Mouse (Mus musculus) right cerebral cortex, postnatal 36 days (tissue): ENCODE measurements around the gene Nenf.
A peak's percentile ranks its signal among the peaks of the same experiment; 100 is the strongest.

ENCODE experiments used
- DNase-seq, 2 experiments: peaks; one replicate each; pipeline ENCODE4 v3.0.0; 2022; ENCODE audit warnings: low spot score in 2 of 2, mixed read lengths in 1 of 2

Gene Nenf

DNA sequence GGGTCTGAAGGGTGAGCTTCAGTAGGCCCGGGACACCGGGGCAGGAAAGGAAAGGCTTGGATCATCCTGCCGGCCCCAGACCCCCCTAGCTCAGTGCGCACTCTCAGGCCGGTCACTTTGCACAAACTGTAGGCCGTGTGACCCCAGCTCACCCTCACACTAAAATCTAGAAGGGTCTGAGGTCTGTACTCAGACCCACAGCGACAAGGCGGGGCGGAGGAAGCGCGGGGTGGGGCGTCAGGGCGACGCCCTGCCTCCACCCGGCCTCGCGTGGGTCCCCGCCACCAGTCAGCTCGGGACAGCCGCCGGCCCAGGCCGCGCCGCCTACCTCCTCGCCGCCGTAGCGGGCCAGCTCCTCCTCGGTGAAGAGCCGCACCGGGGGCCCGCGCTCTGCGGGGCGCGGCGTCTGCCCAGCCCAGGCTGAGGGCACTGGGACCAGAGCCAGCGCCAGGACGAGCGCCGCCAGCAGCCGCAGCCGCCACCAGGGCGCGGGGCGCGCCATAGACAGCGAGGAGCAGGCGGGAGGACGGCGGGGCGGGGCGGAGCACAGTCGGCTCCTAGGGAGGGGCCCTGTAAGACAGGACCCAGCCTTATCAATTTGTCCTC, at the start of gene Nenf:
Gene Nenf (minus strand): TSS at position 604 of the 606 bp plus-strand sequence.
- DNase-seq, result peak; percentile 47 to 49

DNA sequence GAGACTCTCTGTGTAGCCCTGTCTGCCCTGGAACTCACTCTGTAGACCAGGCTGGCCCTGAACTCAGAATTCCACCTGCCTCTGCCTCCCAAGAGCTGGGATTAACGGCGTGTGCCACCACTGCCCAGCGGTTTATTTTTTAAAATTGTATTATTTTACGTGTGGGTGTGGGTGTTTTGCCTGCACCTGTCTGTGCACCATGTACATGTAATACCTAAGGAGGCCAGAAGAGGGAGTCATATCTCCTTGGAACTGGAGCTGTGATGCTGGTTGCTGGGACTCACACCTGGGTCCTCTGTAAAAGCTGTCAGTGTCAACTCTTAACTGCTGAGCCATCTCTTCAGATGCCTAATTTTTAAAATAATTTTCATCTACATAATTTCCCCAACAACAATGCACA, 46.5 kb upstream of the Nenf start:
- no peak for DNase-seq

DNA sequence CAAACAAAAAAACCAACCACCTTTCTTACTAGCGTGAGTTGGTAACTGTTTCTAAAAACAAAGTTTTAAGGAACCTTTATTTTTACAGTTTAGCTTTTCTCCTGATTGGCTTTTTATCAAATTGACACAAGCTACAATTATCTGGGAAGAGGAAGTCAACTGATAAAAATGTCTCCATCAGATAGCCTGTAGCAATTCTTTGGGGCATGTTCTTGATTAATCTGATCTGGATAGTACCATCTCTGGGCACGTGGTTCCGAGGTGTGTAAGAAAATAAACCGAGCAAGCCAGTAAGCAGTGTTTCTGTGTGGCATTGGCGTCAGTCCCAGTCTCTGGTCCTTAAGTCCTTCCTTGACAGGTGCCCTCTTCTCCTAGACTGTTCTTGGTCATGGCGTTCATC, 44.4 kb upstream of the Nenf start:
- no peak for DNase-seq

DNA sequence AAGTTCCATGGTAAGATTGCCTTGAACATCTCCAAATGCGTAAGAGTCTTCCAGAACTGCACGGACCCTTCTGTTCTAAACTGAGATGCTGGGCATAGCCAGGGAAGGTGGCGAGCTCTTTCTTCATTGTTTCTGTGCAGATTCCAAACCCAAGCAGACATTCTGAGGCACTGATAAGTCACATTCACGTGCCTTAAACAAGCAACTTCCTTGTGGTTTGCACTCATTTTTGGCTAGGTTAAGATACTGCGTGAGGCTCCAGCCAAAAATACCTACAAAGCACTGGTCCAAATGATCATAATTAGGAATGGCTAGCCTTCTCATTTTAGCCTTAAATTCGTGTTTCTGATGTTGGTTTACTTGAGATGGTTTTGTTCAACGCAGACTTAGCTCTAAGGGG, 41.5 kb upstream of the Nenf start:
- DNase-seq, result no peak

DNA sequence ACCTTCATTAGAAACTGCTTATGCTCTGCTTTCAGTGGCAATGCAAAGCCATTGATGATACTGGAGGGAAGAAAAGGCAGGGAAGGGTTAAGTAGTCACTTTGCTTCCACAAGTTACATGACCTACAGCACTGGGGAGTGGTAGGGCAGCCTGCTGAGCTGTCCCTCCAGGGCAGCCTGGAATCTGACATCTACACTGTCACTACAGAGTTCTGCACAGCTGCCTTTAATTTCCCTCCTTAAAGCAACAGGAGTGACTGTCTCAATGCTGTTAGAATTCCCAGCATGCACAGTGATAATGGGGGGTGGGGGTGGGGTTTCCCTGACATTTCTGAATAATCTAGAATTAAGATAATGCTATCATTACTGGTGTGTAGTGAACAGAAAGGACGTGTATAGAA, 38.9 kb upstream of the Nenf start:
- DNase-seq, result no peak

DNA sequence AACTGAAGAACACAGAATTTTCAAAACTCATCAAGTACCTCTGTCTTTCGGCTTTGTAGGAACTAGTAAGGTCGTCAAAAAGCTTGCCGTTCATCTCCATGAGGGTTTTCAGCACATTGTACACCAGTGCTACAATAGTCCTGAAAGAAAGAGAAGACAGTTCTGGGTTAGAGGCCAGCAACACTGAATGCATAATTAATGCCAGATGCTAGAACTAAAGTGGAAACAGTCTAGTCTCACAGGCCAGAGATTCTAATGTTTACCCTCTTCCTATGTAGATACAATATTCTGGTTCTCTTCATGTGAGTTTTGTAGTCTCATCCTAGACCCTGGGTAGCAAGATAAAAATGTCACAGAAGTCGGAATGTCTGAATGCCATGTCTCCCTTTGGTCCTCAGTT, 35.8 kb upstream of the Nenf start:
- no peak for DNase-seq

DNA sequence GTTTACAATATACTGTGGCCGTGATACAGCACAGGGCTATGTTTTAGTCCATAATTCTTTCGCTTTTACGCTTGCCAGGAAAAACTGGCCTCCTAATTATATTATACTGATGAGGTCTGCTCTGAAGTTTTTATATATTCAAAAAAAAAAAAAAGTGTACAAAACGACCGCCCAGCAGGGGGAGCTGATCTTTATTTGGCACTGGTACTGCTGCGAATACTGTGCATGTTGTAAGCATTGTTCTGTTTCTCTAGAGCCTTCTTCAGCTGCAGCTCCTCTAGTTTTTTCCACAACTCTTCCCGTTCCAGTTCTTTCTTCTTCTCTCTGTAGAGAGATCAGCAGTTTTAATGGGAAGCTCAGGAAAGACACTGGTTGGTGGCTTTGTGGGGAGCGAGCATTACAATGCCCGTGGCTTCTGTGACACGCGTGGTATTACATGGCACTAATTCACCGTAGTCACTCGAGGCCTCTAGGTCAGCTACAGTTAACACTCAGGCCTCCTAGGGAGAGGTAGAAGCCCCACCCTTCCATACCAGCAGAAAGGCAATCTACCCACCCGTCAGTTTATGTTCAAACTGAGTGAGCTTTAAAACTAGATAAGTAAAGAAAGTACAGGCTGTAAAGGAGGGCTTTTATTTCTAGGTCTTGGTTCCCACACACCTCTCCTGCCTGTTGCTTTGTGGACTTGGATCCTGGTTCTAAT, 34.9 kb upstream of the Nenf start:
- DNase-seq, result peak in 1 of 2 experiments; percentile 36

DNA sequence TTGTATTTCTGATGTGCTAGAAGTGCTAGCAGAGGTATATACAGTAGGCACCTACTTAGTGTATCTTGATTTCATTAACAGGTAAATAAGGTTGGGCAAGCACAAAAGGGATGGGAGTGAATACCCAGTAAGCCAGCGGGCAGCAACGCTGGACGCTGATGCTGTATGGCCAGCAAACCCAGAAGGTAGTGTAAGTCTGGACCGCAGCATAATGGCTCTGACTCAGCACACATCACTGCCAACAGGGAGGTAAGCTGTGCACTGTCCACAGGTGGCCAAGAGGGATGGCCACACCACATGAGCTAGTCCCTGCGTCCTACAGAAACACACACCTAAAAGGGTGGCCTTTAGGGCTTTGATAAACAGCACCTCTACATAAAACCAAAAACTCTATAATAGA, 32.4 kb upstream of the Nenf start:
- DNase-seq, result no peak

DNA sequence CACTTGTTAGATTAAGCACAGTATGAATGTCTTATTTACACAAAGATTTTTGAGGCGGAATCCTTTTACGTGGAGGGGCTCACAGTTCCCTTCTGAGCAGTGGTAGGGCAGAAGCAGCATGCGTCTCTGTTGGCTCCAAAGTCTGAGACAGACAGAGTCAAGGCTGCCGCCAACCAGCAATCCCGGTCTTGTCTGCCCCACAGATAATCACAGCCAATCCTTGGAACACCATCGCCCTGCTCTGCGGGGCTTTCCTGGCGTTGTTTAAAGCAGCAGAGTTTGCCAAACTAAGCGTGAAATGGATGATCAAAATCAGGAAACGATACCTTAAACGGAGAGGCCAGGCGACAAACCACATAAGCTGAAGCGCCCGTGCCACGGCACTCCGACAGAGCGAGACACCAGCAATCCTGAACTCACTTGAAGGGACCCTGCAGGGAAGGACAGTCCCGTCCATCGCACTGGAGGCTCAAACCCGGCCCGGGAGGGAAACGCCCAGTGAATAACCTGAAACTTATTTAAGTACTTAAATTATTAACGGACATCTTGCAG, 31.6 kb upstream of the Nenf start:
- no peak for DNase-seq

DNA sequence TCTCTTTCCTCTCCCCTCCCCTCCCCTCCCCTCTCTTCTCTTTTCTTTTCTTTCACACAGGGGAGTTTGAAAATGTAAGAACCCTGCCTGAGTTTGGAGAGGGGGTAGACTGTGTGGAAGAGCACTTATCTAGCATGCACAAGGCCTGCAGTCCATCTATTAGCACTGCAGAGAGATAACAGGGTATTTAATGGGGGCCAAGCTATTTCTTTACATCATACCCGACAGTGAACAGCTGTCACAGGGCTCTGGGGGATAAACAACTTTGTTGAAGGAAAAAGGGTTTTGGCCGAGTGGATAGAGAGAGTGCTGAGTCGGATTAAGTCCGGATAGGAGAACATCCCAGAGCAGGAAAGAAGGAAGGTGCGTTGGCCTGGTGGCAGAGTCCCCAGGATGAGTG, 31.0 kb upstream of the Nenf start:
- no peak for DNase-seq

DNA sequence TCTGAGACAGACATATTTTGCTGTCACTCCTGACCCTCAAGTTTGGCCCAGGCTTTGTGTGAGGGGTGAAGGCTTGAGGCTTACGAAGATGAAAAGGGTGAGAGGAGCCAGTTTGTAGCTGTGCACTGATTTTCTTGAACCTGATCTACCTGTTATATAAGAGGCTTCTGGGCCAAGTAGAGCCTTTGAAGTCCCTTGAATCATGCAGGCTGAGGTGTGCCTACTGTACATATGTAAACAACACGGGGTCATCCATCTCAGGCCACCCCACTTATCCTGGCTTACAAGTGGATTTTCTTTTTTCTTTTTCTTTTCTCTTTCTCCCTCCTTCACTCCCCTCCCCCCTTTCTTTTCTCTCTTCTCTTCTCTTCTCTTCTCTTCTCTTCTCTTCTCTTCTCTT, 30.6 kb upstream of the Nenf start:
- DNase-seq, result no peak

DNA sequence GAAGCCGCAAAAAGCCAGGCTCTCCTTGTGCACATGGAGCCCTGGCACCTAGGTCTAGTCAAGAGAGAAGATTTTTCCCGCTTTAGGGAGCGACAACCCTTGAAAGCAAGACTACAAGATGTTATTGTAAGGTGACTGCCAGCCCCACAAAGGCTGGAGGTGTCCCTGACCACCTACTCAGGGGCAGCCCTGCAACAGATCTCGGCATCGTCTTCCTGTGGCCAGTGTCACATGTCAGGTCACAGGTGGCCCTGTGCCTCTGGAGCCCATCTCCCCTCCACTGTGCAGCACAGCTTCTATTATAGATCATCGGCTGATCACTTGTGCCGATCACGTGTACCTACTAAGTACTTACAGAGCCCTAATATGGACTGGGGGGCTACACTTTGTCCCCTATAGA, 29.6 kb upstream of the Nenf start:
- DNase-seq, result no peak

DNA sequence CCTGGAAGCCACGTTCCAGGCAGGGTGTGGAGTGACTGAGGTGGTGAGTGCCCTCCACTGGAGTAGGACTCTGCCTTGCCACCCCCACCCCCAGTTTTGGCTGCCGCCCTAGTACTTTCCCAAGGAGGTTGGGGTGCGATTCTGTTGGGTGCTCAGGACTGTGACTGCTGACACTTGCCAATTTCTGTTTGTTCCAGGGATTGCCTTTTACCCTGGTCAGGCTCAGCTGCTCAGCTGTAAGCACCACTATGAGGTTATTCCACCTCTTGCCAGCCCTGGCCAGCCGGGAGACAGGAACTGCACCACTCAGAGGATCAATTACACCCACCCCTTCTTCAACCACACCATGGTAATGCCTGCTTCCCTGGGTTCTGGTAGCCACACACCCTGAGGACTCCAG, 22.5 kb upstream of the Nenf start:
- DNase-seq, result no peak

DNA sequence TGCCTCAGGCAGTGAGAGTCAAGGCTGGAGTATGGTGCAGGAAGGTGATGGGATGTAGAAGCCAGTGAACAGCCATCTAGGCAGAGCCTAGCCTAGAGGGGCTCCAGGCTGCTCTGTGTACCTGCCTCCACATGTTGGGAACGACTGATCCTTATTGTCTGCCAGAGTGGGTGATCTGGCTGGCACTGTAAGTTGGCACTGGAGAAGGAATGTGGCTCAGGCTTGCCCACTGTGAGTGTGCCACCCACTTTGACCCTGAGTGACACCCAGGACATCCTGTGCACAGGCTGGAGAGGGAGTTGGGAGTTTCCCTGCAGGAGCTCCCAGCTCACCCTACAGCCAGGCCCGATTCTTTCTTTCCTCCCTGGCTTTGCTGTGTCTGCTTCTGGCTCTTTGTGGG, 21.9 kb upstream of the Nenf start:
- DNase-seq, result no peak

DNA sequence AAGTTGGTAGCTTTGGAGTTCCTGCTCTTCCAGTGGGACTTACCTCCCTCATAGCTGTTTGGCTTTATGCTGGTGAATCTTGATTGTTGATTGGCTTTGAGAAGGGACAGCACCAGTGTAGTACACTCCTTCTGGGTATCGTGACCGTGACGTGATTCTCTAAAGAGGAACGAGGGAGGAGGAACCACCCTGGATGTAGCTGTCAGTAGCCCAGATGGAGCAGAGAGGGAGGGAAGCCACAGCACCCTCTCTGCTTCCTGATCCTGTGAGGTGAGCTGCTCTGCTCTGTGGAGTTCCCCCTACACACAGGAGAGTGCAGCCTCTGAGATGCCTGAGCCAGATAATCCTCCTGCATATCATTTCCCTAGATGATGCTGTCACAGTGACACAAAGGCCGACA, 16.5 kb upstream of the Nenf start:
- DNase-seq, result no peak

DNA sequence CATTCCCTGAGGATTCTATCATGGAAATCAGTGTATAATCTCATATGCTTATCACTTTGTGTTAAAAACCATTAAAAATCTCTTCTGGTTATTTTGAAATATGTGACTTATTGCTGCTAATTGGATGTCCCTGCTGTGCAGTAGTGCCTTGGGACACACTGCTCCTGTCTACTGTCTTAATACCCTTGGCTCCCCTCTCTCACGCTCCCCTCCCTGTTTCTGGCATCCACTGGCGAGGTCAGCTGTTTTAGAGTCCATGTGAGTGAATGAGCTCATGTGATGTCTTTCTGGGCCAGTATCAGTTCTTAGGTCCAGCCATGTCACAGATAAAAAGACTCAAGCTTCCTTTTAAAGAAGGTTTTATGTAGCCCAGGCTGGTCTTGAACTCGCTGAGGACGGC, 12.4 kb upstream of the Nenf start:
- DNase-seq, result no peak

DNA sequence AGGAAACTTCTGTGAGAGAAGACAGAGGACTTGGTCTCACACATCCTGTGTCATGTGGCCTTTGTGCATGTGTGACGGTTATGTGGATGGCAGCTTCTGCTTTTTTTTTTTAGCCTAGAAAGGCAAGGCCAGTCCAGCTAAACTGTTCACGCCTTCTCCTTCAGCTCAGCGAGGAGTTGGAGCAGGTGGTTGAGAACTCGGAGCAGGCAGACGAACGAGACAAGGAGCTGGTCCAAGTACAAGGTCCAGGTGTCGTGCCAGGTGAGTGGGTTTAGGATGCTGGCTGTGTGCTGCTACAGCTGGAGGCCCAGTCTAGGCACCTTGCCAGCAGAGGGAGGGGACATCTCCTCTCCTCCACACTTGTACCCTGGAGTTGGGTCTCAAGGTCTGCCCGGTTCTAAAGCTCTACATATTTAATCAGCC, 10.0 kb upstream of the Nenf start:
- DNase-seq, result no peak

DNA sequence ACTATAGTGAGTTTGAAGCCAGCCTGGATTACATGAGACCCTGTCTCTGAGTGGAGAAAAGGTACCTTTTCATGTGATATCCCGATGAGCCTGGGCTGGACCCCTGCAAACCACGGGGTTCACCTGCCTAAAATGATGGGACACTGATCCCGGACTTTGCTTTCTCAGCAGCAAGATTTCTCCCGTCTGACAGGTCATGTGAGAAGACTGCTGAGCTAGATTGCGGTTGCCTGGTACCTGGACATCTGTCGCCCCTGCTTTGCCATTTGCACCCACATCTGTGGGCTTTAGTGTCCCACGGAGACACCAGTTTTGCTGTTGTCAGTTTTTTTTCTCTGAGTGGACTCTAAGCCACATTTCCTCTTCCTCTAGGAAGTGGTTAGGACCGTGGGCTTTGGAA, 9.3 kb upstream of the Nenf start:
- no peak for DNase-seq

DNA sequence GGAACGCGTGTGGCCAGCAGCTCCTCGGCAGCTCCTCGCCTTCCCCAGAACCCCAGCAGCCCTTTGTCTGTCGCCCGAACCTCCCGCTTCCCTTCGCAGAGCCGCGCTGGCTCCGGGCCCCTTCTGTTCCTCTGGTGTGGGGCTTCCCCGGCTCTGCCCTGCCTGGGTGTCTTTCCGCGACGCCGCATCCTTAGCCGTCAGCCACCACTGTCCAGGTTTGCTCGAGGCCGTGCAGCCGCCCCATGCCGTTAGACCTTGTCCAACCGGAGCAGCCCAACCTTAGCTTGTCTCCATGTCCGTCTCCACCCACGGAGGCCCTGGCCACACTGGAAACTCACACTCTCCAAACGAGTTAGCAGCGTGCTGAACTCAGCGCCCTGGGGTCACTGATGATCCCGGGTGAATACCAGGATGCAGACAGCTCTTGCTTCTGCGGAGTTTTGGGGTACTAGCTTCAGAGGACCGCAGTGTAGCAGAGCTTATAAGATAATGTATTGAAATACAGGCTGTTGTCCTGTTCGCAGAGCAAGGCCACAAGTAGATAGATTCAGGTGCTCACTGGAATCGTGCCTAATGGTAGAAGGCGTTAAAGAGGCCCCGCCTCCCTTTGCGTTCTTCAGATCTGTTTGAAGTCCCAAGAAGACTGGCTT, 8.4 kb upstream of the Nenf start:
- DNase-seq, result no peak

DNA sequence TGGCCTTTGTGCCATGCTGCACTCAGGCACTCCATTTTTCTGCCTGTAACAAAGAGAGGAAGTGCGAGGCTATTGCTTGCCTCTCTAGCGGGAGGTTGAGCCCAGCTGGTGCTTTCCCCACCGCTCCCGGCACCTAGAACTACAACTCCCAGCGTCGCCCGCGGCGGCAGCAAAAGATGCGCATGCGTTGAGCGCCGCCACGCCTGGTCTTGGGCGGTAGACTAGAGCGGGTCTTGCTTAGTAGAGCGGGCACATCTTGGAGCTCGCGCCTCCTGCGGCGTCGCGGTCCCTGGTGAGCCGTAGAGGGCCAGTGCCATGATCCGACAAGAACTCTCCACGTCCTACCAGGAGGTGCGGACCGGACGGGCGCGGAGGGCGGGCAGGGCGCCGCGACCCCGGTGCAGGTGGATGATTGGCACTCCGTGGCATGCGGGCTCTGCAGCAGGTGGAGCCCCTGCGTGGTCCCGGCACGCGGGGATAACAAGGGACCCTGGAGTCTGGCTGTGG, 7.8 kb upstream of the Nenf start, which contains the start of gene Tmem206:
Gene Tmem206 (plus strand): TSS at position 187 of the 507 bp plus-strand sequence.
- peak; percentile 90 to 91 for DNase-seq

DNA sequence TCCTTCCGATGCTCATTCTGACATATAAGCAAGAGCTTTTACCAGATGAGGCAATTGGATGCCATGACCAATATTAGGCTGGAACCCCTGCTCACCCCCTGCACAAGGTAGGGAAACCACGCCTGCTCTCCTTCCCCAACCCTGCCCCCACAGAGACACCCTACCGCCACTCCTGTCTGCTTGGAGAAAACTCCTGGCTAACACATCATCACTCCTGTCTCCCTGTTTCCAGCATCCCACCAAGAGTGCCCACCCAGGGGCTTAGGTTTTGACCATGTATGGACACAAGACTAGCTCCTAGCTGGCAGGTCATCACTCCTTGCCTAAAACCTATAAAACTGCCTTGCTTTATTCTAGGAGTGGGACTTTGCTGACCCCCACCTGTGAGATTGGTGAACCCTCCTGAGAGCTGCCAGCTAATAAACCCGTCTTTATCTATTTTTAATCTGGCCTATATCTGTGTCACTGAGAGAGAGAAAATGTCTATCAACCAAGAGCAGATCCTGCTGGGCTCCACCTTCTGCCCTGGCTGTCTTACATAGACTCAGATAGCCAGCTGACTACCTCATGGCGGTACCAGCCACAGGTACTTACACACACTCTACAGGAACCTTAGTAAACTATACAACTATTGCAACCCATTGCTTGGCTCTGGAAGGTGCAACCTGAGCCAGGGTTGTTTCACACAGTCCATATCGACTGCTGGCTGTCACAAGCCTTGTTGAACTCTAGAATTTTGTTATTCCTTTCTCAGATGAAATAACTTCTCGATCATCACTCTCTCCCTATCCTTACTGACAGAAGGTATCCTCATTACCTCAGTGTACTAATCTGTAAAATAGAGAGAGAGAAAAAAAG, 7.0 kb upstream of the Nenf start:
- no peak for DNase-seq

DNA sequence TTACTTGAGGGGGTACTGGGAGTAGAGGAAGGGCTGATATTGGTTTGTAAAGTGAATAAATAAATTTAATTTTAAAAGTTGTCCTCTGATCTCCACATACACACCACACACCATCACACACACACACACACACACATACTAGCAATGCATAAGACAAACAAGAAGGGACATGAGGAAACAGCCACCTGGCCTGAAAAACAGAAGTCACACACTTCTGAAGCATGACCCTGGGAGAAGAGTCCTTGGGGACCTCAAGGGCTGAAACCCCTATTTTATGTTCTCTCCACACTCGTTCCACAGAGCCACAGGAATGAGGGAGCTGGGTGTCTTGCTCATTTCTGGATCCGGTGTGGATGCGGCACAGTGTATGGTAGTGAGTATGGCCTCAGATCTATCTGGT, 5.4 kb upstream of the Nenf start:
- DNase-seq, result no peak
